ENCODE assay signal across 19 mouse cellular contexts in the genomic region with DNA sequence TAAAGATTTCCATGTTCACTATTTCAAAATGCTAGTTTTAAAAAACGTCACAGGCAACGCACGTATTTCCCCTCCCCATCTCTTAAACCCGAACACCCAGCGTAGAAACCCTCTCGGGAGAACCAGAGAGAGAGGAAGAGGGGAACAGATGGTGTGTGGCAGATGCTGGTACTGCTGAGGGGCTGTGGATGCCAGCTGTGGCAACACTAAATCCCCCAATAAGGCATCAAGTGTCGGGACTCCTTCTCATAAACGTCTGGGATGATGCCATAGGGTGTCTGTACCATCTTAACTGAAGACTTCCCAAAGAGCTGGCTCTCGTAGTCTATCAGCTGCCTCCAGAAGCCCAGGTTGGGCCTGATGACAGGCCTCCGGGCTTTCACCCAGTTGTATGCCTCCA. TPM values are rescaled to one million over a fixed set of nuclear protein-coding genes. Genes with fewer than 3 reads are reported as not detected.
A peak's percentile ranks its signal among the peaks of the same experiment; 100 is the strongest.
DNase-seq lines count a peak whose midpoint lies in the region; ATAC-seq lines count a peak whose summit lies in the region.
"Had no signal": no experiment of that assay in that cellular context is flagged by ENCODE, and none has a peak within 500 bp of the region (broad histone marks: within the 10 kb centered on the region; RNA-seq: fewer than 3 reads in every experiment).

No protein-coding gene starts in this region.

- DNase-seq in hindbrain, embryonic 11.5 days (ENCODE audit: low spot score), result no peak
- peak; percentile 39 for DNase-seq in midbrain, embryonic 14.5 days
- no peak for DNase-seq in adrenal gland, adult 2 months
- DNase-seq in spleen, postnatal 4 days (ENCODE audit: low spot score in 2 of 2), result no peak
- DNase-seq: adrenal gland, adult 8-10 months; cerebellum, adult 9-10 months; embryo, embryonic 11 days; gastrocnemius, adult 2 months; heart, adult 18-20 months; heart, postnatal 10 days; kidney, adult 8-10 months; lung, embryonic 14.5 days; thymus, postnatal 25 days had no signal

- no peak overlapping the region for H3K4me2 ChIP-seq in hindbrain, embryonic 15.5 days
- H3K4me2 ChIP-seq in hindbrain, embryonic 11.5 days (replicated peaks; ENCODE audit: low read depth, low read length), result no peak overlapping the region
- H3K4me2 ChIP-seq in midbrain, embryonic 14.5 days (ENCODE audit: low read length), result no peak overlapping the region
- H3K4me2 ChIP-seq in midbrain, embryonic 13.5 days (replicated peaks), result no peak overlapping the region
- no peak overlapping the region for H3K4me2 ChIP-seq in forebrain, embryonic 12.5 days
- H3K4me2 ChIP-seq in neural tube, embryonic 14.5 days (ENCODE audit: low read depth, low read length), result no peak overlapping the region
- H3K4me2 ChIP-seq: liver, embryonic 11.5 days; lung, embryonic 14.5 days had no signal

- H3K27me3 ChIP-seq in hindbrain, embryonic 15.5 days, result no peaks in the 10 kb centered on the region
- H3K27me3 ChIP-seq in hindbrain, embryonic 11.5 days (ENCODE audit: control insufficient read depth, insufficient read depth, low read length), result no peaks in the 10 kb centered on the region
- no peaks in the 10 kb centered on the region for H3K27me3 ChIP-seq in midbrain, embryonic 14.5 days (ENCODE audit: control insufficient read depth, insufficient read depth, low read length)
- peaks cover 16% of the 10 kb centered on the region for H3K27me3 ChIP-seq in midbrain, embryonic 13.5 days
- H3K27me3 ChIP-seq in forebrain, embryonic 12.5 days, result no peaks in the 10 kb centered on the region
- no peaks in the 10 kb centered on the region for H3K27me3 ChIP-seq in neural tube, embryonic 14.5 days (ENCODE audit: control insufficient read depth, insufficient read depth, low read length)

- WGBS in hindbrain, embryonic 15.5 days, result 49% methylated on average over 10 of the region's 10 CpGs
- 74% methylated on average over 10 of the region's 10 CpGs for WGBS in hindbrain, embryonic 11.5 days
- WGBS in midbrain, embryonic 14.5 days, result 54% methylated on average over 10 of the region's 10 CpGs
- WGBS in midbrain, embryonic 13.5 days, result 54% methylated on average over 10 of the region's 10 CpGs
- 73% methylated on average over 10 of the region's 10 CpGs for WGBS in forebrain, embryonic 12.5 days
- 49% methylated on average over 10 of the region's 10 CpGs for WGBS in neural tube, embryonic 14.5 days

- H3K9me3 ChIP-seq in hindbrain, embryonic 15.5 days, result no peaks in the 10 kb centered on the region
- H3K9me3 ChIP-seq in hindbrain, embryonic 11.5 days (ENCODE audit: control insufficient read depth, low read length), result no peaks in the 10 kb centered on the region
- H3K9me3 ChIP-seq in midbrain, embryonic 14.5 days (ENCODE audit: control insufficient read depth, low read length), result no peaks in the 10 kb centered on the region
- H3K9me3 ChIP-seq in midbrain, embryonic 13.5 days, result no peaks in the 10 kb centered on the region
- no peaks in the 10 kb centered on the region for H3K9me3 ChIP-seq in forebrain, embryonic 12.5 days
- no peaks in the 10 kb centered on the region for H3K9me3 ChIP-seq in neural tube, embryonic 14.5 days (ENCODE audit: control insufficient read depth, low read length)

- 0 out of 2 replicates have a peak overlapping the region, but pooled peaks have one; percentile 35 for H3K27ac ChIP-seq in hindbrain, embryonic 15.5 days (replicated peaks)
- no peak overlapping the region for H3K27ac ChIP-seq in hindbrain, embryonic 11.5 days (ENCODE audit: low read depth, low read length)
- no peak overlapping the region for H3K27ac ChIP-seq in midbrain, embryonic 14.5 days (replicated peaks; ENCODE audit: low read depth, low read length)
- no peak overlapping the region for H3K27ac ChIP-seq in midbrain, embryonic 13.5 days
- 0 out of 2 replicates have a peak overlapping the region, but pooled peaks have one; percentile 15 for H3K27ac ChIP-seq in forebrain, embryonic 12.5 days
- no peak overlapping the region for H3K27ac ChIP-seq in neural tube, embryonic 14.5 days (ENCODE audit: low read depth, low read length)
- H3K27ac ChIP-seq: gastrocnemius, adult 2 months had no signal

- no peak overlapping the region for H3K9ac ChIP-seq in hindbrain, embryonic 15.5 days
- no peak overlapping the region for H3K9ac ChIP-seq in hindbrain, embryonic 11.5 days (ENCODE audit: low read depth, low read length)
- H3K9ac ChIP-seq in midbrain, embryonic 14.5 days (replicated peaks; ENCODE audit: low read length), result no peak overlapping the region
- no peak overlapping the region for H3K9ac ChIP-seq in midbrain, embryonic 13.5 days (replicated peaks)
- no peak overlapping the region for H3K9ac ChIP-seq in forebrain, embryonic 12.5 days
- H3K9ac ChIP-seq in neural tube, embryonic 14.5 days (replicated peaks; ENCODE audit: low read depth, low read length), result no peak overlapping the region
- H3K9ac ChIP-seq: lung, embryonic 14.5 days had no signal

- no peak overlapping the region for H3K4me3 ChIP-seq in hindbrain, embryonic 15.5 days
- H3K4me3 ChIP-seq in hindbrain, embryonic 11.5 days (ENCODE audit: low read depth, low read length), result no peak overlapping the region
- no peak overlapping the region for H3K4me3 ChIP-seq in midbrain, embryonic 14.5 days (replicated peaks; ENCODE audit: low read depth, low read length)
- H3K4me3 ChIP-seq in midbrain, embryonic 13.5 days (replicated peaks), result no peak overlapping the region
- H3K4me3 ChIP-seq in forebrain, embryonic 12.5 days (replicated peaks), result no peak overlapping the region
- no peak overlapping the region for H3K4me3 ChIP-seq in neural tube, embryonic 14.5 days (ENCODE audit: low read depth, low read length)
- H3K4me3 ChIP-seq: gastrocnemius, adult 2 months had no signal

- H3K36me3 ChIP-seq in hindbrain, embryonic 15.5 days, result no peaks in the 10 kb centered on the region
- H3K36me3 ChIP-seq in hindbrain, embryonic 11.5 days (ENCODE audit: control insufficient read depth, insufficient read depth, low read length), result no peaks in the 10 kb centered on the region
- H3K36me3 ChIP-seq in midbrain, embryonic 14.5 days (ENCODE audit: control insufficient read depth, insufficient read depth, low read length), result no peaks in the 10 kb centered on the region
- H3K36me3 ChIP-seq in midbrain, embryonic 13.5 days, result no peaks in the 10 kb centered on the region
- no peaks in the 10 kb centered on the region; the same call in 1 of the 2 replicates for H3K36me3 ChIP-seq in forebrain, embryonic 12.5 days (replicated peaks)
- no peaks in the 10 kb centered on the region for H3K36me3 ChIP-seq in neural tube, embryonic 14.5 days (ENCODE audit: control insufficient read depth, insufficient read depth, low read length)

- H3K4me1 ChIP-seq in hindbrain, embryonic 15.5 days (replicated peaks), result peaks cover 17% of the 10 kb centered on the region
- H3K4me1 ChIP-seq in hindbrain, embryonic 11.5 days (replicated peaks; ENCODE audit: control insufficient read depth, insufficient read depth, low read length), result peaks cover 2% of the 10 kb centered on the region
- peaks cover 12% of the 10 kb centered on the region for H3K4me1 ChIP-seq in midbrain, embryonic 14.5 days (ENCODE audit: control insufficient read depth, insufficient read depth, low read length)
- H3K4me1 ChIP-seq in midbrain, embryonic 13.5 days (replicated peaks), result peaks cover 33% of the 10 kb centered on the region
- peaks cover 31% of the 10 kb centered on the region for H3K4me1 ChIP-seq in forebrain, embryonic 12.5 days
- peaks cover 9% of the 10 kb centered on the region for H3K4me1 ChIP-seq in neural tube, embryonic 14.5 days (ENCODE audit: control insufficient read depth, insufficient read depth, low read length)

- no peak for ATAC-seq in hindbrain, embryonic 15.5 days (ENCODE audit: low FRiP score, low read depth)
- ATAC-seq in hindbrain, embryonic 11.5 days (ENCODE audit: low FRiP score), result no peak
- no peak for ATAC-seq in midbrain, embryonic 14.5 days (ENCODE audit: low FRiP score, low TSS enrichment)
- no peak; the same call in 1 of the 2 replicates for ATAC-seq in midbrain, embryonic 13.5 days
- no peak; the same call in 1 of the 2 replicates for ATAC-seq in forebrain, embryonic 12.5 days (ENCODE audit: low FRiP score)
- ATAC-seq in neural tube, embryonic 14.5 days (ENCODE audit: low read depth), result peak; percentile 60; the same call in 1 of the 2 replicates

RNA-seq across cellular contexts. Expression of gene Dusp14, which starts 20.6 kb away (rescaled TPM):
- 10.1 and 12.0 TPM in 2 replicates for polyA plus RNA-seq in hindbrain, embryonic 15.5 days (2015; fragmentation: Nextera tagmentation; extraction: Ambion mirVana)
- 13.7 and 14.8 TPM in 2 replicates for polyA plus RNA-seq in hindbrain, embryonic 11.5 days (2014; fragmentation: Nextera tagmentation; extraction: Ambion mirVana)
- 8.4 and 9.0 TPM in 2 replicates for polyA plus RNA-seq in midbrain, embryonic 14.5 days (2014; fragmentation: Nextera tagmentation; extraction: Ambion mirVana)
- 8.2 and 9.1 TPM in 2 replicates for polyA plus RNA-seq in midbrain, embryonic 13.5 days (2015; fragmentation: Nextera tagmentation; extraction: Ambion mirVana)
- 19.9 and 20.6 TPM in 2 replicates for polyA plus RNA-seq in forebrain, embryonic 12.5 days (2016; fragmentation: Nextera tagmentation; extraction: Ambion mirVana)
- 6.9 and 7.6 TPM in 2 replicates for polyA plus RNA-seq in neural tube, embryonic 14.5 days (2014; fragmentation: Nextera tagmentation; extraction: Ambion mirVana)
- 10 to 100 TPM in 1 of 2 experiments, 1 to 10 TPM in 1; 8.0 to 17.8 TPM for total RNA-seq in adrenal gland, adult 2 months (2021)
- polyA plus RNA-seq in adrenal gland, adult 2 months (2012; rRNA removed), result 13.4 and 16.7 TPM in 2 replicates
- total RNA-seq: megakaryocyte progenitor cell, adult 5-6 weeks had no signal

Comparison
In these comparisons a context has a peak if more than half of its experiments do, and no peak if none do; other contexts are left out.
1. H3K27ac ChIP-seq: peak in hindbrain, embryonic 15.5 days (single experiment) and forebrain, embryonic 12.5 days (single experiment); none in hindbrain, embryonic 11.5 days (single experiment), midbrain, embryonic 14.5 days (single experiment), midbrain, embryonic 13.5 days (single experiment) and neural tube, embryonic 14.5 days (single experiment).